Mouse (Mus musculus) CH12F3 (cell line): Measurements from ENCODE around the gene Nudt11.
"Not testable (repeated sequence)": the region's sequence is repeated elsewhere in the genome, so short reads cannot be mapped to it uniquely, and the experiment has no call there.

Source experiments
- in situ Hi-C: fragments of 300-500 bp; cut with MboI; formaldehyde crosslinking; loops from 2 replicates; pipeline ENCODE4 v1.14.3; 2020; ENCODE audit warnings: low sequenced_read_pairs

The Nudt11 gene

DNA sequence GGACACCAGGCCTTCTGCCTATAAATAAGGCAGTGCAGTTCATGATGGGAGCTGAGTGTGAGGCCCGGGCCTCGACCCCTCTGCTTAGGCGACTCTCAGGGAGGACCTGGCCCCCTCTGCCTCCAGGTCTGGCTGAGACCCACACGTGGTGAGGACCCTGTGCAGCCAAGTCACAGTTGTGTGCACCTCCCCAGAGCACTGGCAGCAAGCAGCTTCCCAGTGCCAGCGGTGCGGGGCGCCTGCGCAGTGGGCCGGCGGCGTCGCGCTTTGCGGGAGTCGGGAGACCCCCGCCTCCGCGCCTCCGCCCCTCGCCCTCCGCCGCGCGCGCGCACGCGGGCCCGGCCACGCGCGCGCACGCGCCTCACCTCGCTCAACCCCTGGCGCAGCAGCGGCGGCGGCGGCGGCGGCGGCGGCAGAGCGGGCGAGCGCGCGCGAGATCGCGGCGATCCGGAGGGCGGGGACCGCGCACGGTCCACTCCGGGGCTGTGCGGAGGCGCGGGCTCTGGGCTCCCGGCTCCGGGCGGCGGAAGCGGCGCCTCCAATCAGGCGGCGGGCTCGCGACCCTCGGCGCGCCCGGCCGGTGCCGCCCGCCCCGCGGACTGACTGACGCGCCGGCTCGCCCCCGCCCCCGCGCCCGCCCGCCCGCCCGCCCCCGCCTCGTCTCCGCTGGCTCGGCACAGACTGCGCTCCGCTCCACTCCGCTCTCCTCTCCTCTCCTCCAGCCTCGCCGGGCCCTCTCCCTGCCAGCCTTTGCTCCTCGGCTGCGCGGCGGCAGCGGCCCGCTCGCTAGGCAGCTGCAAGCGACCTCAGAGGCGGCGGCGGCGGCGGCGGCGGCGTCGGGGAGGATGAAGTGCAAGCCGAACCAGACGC lies at the start of gene Nudt11:
Gene Nudt11, plus strand, starts transcription at position 388 of the 870 bp plus-strand sequence.
- in situ Hi-C loops: not testable (repeated sequence)

DNA sequence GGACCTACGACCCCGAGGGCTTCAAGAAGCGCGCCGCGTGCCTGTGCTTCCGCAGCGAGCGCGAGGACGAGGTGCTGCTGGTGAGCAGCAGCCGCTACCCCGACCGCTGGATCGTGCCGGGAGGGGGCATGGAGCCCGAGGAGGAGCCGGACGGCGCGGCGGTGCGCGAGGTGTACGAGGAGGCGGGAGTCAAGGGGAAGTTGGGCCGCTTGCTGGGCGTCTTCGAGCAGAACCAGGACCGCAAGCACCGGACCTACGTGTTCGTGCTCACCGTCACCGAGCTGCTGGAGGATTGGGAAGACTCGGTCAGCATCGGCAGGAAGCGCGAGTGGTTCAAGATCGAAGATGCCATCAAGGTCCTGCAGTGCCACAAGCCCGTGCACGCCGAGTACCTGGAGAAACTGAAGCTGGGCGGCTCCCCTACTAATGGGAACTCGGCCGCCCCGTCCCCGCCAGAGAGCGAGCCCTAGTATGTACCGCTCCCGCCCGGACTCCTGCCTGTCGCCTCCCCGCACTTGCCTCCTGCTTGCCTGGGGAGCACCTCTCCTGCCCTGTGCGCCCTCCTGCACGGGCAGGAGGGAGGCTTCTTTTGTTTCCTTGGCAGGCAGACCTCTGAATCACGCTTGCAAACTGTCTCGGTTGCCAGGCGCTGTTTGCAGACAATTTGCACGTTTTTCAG lies 822 bp downstream of the Nudt11 start:
- in situ Hi-C loops: not testable (repeated sequence)

DNA sequence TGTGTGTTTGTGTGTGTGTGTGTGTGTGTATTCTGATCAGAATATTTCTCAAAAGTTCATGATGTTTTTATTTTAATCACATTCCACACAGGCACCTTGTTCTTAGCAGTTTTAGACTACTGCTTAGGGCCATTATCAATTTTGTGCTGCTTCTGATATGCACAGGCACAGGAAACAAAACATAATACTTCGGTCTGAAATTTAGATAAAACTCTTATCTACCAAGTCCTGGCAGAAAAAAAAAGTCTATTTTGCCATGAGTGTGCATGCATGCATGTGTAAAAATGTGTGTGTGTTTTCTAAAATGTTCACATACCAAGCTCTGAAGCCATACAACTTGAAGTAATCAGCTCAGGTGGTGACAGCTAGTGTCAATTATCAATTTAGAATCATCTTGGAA lies 14.3 kb downstream of the Nudt11 start:
- in situ Hi-C loops: no loop called here

DNA sequence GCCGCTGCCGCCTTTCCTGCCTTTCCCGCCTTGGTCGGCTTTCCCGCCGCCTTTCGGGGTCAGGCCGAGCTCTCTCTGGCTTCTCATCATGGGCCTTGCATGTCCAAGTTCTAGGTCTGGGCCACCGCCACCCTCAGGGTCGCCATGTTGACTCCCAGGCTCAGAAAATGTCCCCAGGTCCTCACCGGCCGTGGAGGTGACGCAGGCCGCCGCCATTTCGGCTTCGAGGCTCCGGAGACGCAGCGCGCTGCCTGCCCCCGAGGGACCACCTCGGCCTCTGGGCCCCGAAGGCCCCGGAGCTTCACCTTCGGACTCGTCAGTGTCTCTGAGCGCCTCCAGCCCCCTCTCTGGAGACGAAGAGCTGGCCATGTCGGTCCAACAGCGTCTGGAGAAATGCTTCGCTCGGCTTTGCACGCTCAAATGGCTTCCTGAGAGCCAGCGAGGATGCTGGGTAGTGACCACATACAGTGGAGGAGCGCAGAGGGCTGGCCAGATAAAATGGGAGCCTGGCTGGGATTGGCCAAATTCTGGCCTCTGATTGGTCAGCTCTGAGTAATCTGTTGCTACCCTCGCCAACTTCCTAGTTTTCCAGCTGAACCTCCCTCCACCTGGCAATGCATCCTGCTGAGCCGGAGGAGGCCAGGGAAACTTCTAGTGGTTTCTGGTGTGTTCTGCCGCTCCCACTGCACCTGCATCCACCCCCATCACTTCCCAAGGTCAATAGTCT lies 35.9 kb downstream of the Nudt11 start, which contains the start of gene AU022751:
Gene AU022751, minus strand, starts transcription at position 466 of the 727 bp plus-strand sequence.
- in situ Hi-C loops: no loop called here

DNA sequence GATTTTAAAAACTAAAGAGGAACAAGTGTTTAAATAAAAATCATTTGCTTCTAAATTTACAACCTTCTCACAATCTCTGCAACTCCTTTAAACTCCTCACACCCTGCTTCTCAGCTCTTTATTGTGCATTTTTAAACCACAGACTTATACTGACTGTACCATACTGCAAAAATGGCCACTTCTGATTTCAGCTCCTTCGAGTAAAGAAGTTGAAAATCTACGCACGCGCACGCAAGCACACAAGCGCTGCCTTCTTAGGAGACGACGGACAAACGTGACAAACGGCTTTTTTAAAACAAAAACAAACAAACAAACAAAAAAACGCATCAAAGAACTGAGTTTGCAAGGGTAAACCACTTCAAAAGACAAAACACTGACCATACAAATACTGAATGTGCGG lies 44.3 kb downstream of the Nudt11 start:
- in situ Hi-C loops: no loop called here

DNA sequence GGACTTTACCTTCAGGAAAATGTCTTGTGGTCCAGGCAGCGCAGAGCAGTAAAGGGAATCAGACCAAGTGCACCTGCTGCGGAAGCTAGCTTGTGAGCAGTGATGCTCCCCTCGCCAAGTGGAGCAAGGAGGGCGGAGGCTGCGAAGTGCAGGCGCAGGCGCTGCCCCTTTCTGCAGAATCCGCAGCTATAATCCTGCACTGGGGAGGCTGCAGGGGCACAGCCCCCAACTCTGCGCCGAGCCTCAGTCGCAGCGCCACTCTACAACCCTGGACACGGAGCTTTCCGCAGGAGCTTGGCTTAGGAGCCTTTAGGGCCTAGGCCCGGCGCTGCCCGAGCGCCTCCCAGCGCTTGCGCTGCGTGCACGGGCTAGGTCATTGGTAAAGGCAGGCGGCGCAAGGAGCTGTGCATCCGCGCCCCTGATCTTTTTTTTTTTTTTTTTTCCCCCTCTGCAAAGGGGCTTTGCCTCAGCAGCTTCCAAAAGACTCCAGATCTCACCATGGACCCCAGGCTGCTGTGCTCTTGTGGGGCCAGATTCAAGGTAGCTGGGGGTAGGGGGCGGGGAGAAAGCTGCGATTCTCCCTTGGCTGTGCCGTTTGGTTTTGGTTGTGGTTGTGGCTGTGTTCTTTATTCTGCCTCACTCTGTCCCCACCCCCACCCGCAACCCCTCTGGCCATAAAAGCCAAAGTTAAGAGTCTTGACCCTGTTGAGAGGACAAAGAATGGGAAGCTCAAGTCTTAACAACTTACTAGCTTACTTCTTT lies 44.9 kb downstream of the Nudt11 start:
- in situ Hi-C loops: no loop called here
